Comparison of ENCODE assay signal across 41 mouse cellular contexts in genomic region chr17:7395671-7396070, GRCm38 (mm10). TPM values are rescaled to one million over a fixed set of nuclear protein-coding genes. Genes with fewer than 3 reads are reported as not detected.
"Had no signal": no experiment of that assay in that cellular context is flagged by ENCODE, and none has a peak within 500 bp of the region (broad histone marks: within the 10 kb centered on the region; RNA-seq: fewer than 3 reads in every experiment).

No protein-coding gene starts in this region.

RNA-seq across cellular contexts. Expression of gene Unc93a2, which starts 10.4 kb away (rescaled TPM):
- total RNA-seq: heart, postnatal 10 days; heart, postnatal 25 days; heart, postnatal 36 days; heart, postnatal 4 days; hematopoietic stem cell, adult 5-6 weeks; hindbrain, postnatal 0 days; layer of hippocampus, adult 2 months; layer of hippocampus, adult 8-10 months; layer of hippocampus, postnatal 14 days; layer of hippocampus, postnatal 25 days; layer of hippocampus, postnatal 36 days; left cerebral cortex, adult 18-20 months; left cerebral cortex, adult 2 months had no signal
- polyA plus RNA-seq: heart, embryonic 12.5 days; heart, embryonic 13.5 days; heart, embryonic 14.5 days; heart, embryonic 15.5 days; heart, embryonic 16.5 days; heart, postnatal 0 days; hindbrain, embryonic 10.5 days; hindbrain, embryonic 11.5 days; hindbrain, embryonic 12.5 days; hindbrain, embryonic 13.5 days; hindbrain, embryonic 14.5 days; hindbrain, embryonic 16.5 days; intestine, embryonic 14.5 days; intestine, embryonic 15.5 days; kidney, embryonic 14.5 days; kidney, embryonic 15.5 days; kidney, embryonic 16.5 days; kidney, postnatal 0 days had no signal

RNA-seq across cellular contexts. Expression of gene Gm49630, which starts 23.9 kb away (rescaled TPM):
- total RNA-seq: heart, postnatal 10 days; heart, postnatal 14 days; heart, postnatal 25 days; heart, postnatal 36 days; heart, postnatal 4 days; hematopoietic stem cell, adult 5-6 weeks; hindbrain, postnatal 0 days; layer of hippocampus, adult 18-20 months; layer of hippocampus, adult 2 months; layer of hippocampus, adult 8-10 months; layer of hippocampus, postnatal 10 days; layer of hippocampus, postnatal 14 days; layer of hippocampus, postnatal 25 days; layer of hippocampus, postnatal 36 days; left cerebral cortex, adult 18-20 months; left cerebral cortex, adult 2 months; left cerebral cortex, adult 8-10 months had no signal
- polyA plus RNA-seq: heart, embryonic 12.5 days; heart, embryonic 13.5 days; heart, embryonic 14.5 days; heart, embryonic 15.5 days; heart, embryonic 16.5 days; heart, postnatal 0 days; hindbrain, embryonic 10.5 days; hindbrain, embryonic 11.5 days; hindbrain, embryonic 12.5 days; hindbrain, embryonic 13.5 days; hindbrain, embryonic 14.5 days; hindbrain, embryonic 15.5 days; hindbrain, embryonic 16.5 days; hindbrain, postnatal 0 days; inflammation-experienced regulatory T-cells, adult 6 months; intestine, embryonic 14.5 days; intestine, embryonic 15.5 days; intestine, embryonic 16.5 days; intestine, postnatal 0 days; kidney, adult 2 months; kidney, embryonic 14.5 days; kidney, embryonic 15.5 days; kidney, embryonic 16.5 days; kidney, postnatal 0 days; large intestine, adult 2 months had no signal

RNA-seq across cellular contexts. Expression of gene Ttll2, which starts 43.2 kb away (rescaled TPM):
- total RNA-seq: heart, postnatal 10 days; heart, postnatal 14 days; heart, postnatal 25 days; heart, postnatal 36 days; heart, postnatal 4 days; hematopoietic stem cell, adult 5-6 weeks; hindbrain, postnatal 0 days; layer of hippocampus, adult 18-20 months; layer of hippocampus, adult 2 months; layer of hippocampus, adult 8-10 months; layer of hippocampus, postnatal 10 days; layer of hippocampus, postnatal 14 days; layer of hippocampus, postnatal 25 days; layer of hippocampus, postnatal 36 days; left cerebral cortex, adult 18-20 months; left cerebral cortex, adult 2 months; left cerebral cortex, adult 8-10 months had no signal
- polyA plus RNA-seq: heart, embryonic 12.5 days; heart, embryonic 13.5 days; heart, embryonic 14.5 days; heart, embryonic 15.5 days; heart, embryonic 16.5 days; heart, postnatal 0 days; hindbrain, embryonic 10.5 days; hindbrain, embryonic 11.5 days; hindbrain, embryonic 12.5 days; hindbrain, embryonic 13.5 days; hindbrain, embryonic 14.5 days; hindbrain, embryonic 15.5 days; hindbrain, embryonic 16.5 days; hindbrain, postnatal 0 days; inflammation-experienced regulatory T-cells, adult 6 months; intestine, embryonic 14.5 days; intestine, embryonic 15.5 days; intestine, embryonic 16.5 days; intestine, postnatal 0 days; kidney, adult 2 months; kidney, embryonic 14.5 days; kidney, embryonic 15.5 days; kidney, embryonic 16.5 days; kidney, postnatal 0 days had no signal
